Mouse (Mus musculus) kidney, adult 11 months (tissue): ENCODE data around the gene Ccnl2.

Source experiments
- DNase-seq: peaks from one replicate; pipeline ENCODE4 v3.0.0; 2022

The Ccnl2 gene

DNA sequence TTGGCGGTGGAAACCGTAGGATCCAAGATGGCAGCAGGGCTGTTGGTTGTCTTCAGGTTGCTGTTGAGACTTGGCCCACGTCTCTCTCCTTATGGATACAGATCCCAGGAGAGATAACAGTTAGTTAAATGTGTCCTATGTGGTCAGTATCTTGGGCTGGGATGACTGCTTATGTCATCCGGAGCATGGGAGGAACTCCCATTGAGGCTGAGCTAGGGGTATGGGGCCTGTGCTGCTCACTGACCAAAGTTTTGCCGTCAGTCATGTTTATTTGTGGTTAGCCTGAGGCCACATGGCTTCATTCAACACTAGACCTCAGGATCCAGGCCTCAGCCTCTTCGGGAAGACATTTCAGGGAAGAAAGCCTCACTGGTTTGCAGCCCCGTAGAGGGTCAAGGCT lies 59.1 kb downstream of the Ccnl2 start:
- DNase-seq = no peak
